Comparison of ENCODE assay signal across 13 mouse cellular contexts in genomic region chr11:46076442-46077158, GRCm38 (mm10). TPM values are rescaled to one million over a fixed set of nuclear protein-coding genes. Genes with fewer than 3 reads are reported as not detected.
DNase-seq lines count a peak whose midpoint lies in the region; ATAC-seq and TF ChIP-seq lines count a peak whose summit lies in the region.
"Had no signal": no experiment of that assay in that cellular context is flagged by ENCODE, and none has a peak within 500 bp of the region (broad histone marks: within the 10 kb centered on the region; RNA-seq: fewer than 3 reads in every experiment).

No protein-coding gene starts in this region.

- no peak overlapping the region for H3K9ac ChIP-seq in embryonic facial prominence, embryonic 14.5 days (ENCODE audit: low read depth, low read length)
- H3K9ac ChIP-seq in lung, embryonic 14.5 days: no peak overlapping the region
- H3K9ac ChIP-seq in heart, postnatal 0 days (replicated peaks; ENCODE audit: low read depth, low read length): no peak overlapping the region
- H3K9ac ChIP-seq: hindbrain, embryonic 12.5 days had no signal

- no peaks in the 10 kb centered on the region for H3K27me3 ChIP-seq in embryonic facial prominence, embryonic 14.5 days (replicated peaks; ENCODE audit: control insufficient read depth, insufficient read depth, low read length)
- no peaks in the 10 kb centered on the region for H3K27me3 ChIP-seq in embryonic facial prominence, embryonic 10.5 days (replicated peaks; ENCODE audit: low read depth, poor library complexity, severe bottlenecking)
- no peaks in the 10 kb centered on the region for H3K27me3 ChIP-seq in lung, embryonic 14.5 days (ENCODE audit: insufficient read depth, low read length)
- no peaks in the 10 kb centered on the region for H3K27me3 ChIP-seq in heart, postnatal 0 days (ENCODE audit: control insufficient read depth, insufficient read depth, low read length)
- H3K27me3 ChIP-seq: hindbrain, embryonic 12.5 days; megakaryocyte, embryonic 14.5 days had no signal

- H3K4me2 ChIP-seq in embryonic facial prominence, embryonic 14.5 days (ENCODE audit: low read depth, low read length): no peak overlapping the region
- H3K4me2 ChIP-seq in lung, embryonic 14.5 days: no peak overlapping the region
- no peak overlapping the region for H3K4me2 ChIP-seq in heart, postnatal 0 days (ENCODE audit: low read depth, low read length)
- H3K4me2 ChIP-seq: hindbrain, embryonic 12.5 days had no signal

- peaks cover 17% of the 10 kb centered on the region; the same call in 1 of the 2 replicates for H3K36me3 ChIP-seq in embryonic facial prominence, embryonic 14.5 days (ENCODE audit: control insufficient read depth, insufficient read depth, low read length)
- H3K36me3 ChIP-seq in embryonic facial prominence, embryonic 10.5 days (replicated peaks): peaks cover 31% of the 10 kb centered on the region
- peaks cover 47% of the 10 kb centered on the region for H3K36me3 ChIP-seq in lung, embryonic 14.5 days (ENCODE audit: insufficient read depth)
- H3K36me3 ChIP-seq in heart, postnatal 0 days (replicated peaks; ENCODE audit: control insufficient read depth, insufficient read depth, low read length): peaks cover 40% of the 10 kb centered on the region

- DNase-seq in embryonic facial prominence, embryonic 14.5 days (ENCODE audit: low spot score): peak; percentile 23
- no peak for DNase-seq in embryonic facial prominence, embryonic 10.5 days (ENCODE audit: low spot score)
- DNase-seq in lung, embryonic 14.5 days: no peak
- no peak for DNase-seq in lung, postnatal 14 days
- no peak for DNase-seq in heart, postnatal 0 days (ENCODE audit: low spot score)
- peak; percentile 30 to 42 for DNase-seq in monocyte, adult 2 months (ENCODE audit: low read depth in 1 of 2, low spot score in 2 of 2)
- DNase-seq in cerebellum, adult 11 months: no peak
- DNase-seq in right cerebral cortex, postnatal 25 days: no peak
- DNase-seq: kidney, adult 11 months; spleen, adult 18-20 months; thymus, postnatal 14 days had no signal

- H3K4me3 ChIP-seq in embryonic facial prominence, embryonic 14.5 days (ENCODE audit: low read depth, low read length): no peak overlapping the region
- H3K4me3 ChIP-seq in embryonic facial prominence, embryonic 10.5 days: no peak overlapping the region
- H3K4me3 ChIP-seq in lung, embryonic 14.5 days (ENCODE audit: low read depth, low read length): no peak overlapping the region
- no peak overlapping the region for H3K4me3 ChIP-seq in heart, postnatal 0 days (ENCODE audit: low read depth, low read length)
- H3K4me3 ChIP-seq: hindbrain, embryonic 12.5 days; megakaryocyte, embryonic 14.5 days had no signal

- ATAC-seq in embryonic facial prominence, embryonic 14.5 days (ENCODE audit: low read depth): no peak
- ATAC-seq in lung, embryonic 14.5 days (ENCODE audit: insufficient read depth): no peak
- ATAC-seq in heart, postnatal 0 days (ENCODE audit: insufficient read depth, low read depth): no peak

- no peak for TF ChIP-seq EP300 in heart, postnatal 0 days (IDR thresholded peaks at IDR 0.05; ENCODE audit: low read depth)

- H3K9me3 ChIP-seq in embryonic facial prominence, embryonic 14.5 days (ENCODE audit: control insufficient read depth, low read length): 0 out of 2 replicates have a peak, but pooled peaks cover 5% of the 10 kb centered on the region
- H3K9me3 ChIP-seq in embryonic facial prominence, embryonic 10.5 days: peaks cover 5% of the 10 kb centered on the region; the same call in 1 of the 2 replicates
- no peaks in the 10 kb centered on the region for H3K9me3 ChIP-seq in lung, embryonic 14.5 days (ENCODE audit: low read depth, low read length)
- H3K9me3 ChIP-seq in heart, postnatal 0 days (replicated peaks; ENCODE audit: control insufficient read depth, low read length): no peaks in the 10 kb centered on the region
- H3K9me3 ChIP-seq: hindbrain, embryonic 12.5 days had no signal

- no peak for TF ChIP-seq CTCF in lung, embryonic 14.5 days (IDR thresholded peaks at IDR 0.05; ENCODE audit: low read depth)
- no peak for TF ChIP-seq CTCF in heart, postnatal 0 days (IDR thresholded peaks at IDR 0.05; ENCODE audit: low read depth)

- no peak overlapping the region; the same call in 1 of the 2 replicates for H3K27ac ChIP-seq in embryonic facial prominence, embryonic 14.5 days (replicated peaks; ENCODE audit: low read depth, low read length)
- H3K27ac ChIP-seq in embryonic facial prominence, embryonic 10.5 days (replicated peaks): no peak overlapping the region
- peak overlapping the region; percentile 36; the same call in 1 of the 2 replicates for H3K27ac ChIP-seq in lung, embryonic 14.5 days (ENCODE audit: low read depth)
- H3K27ac ChIP-seq in heart, postnatal 0 days (ENCODE audit: low read depth): peak overlapping the region; percentile 41
- H3K27ac ChIP-seq: hindbrain, embryonic 12.5 days had no signal

- peaks cover 23% of the 10 kb centered on the region for H3K4me1 ChIP-seq in embryonic facial prominence, embryonic 14.5 days (ENCODE audit: control insufficient read depth, insufficient read depth, low read length)
- H3K4me1 ChIP-seq in embryonic facial prominence, embryonic 10.5 days: peaks cover 20% of the 10 kb centered on the region
- H3K4me1 ChIP-seq in lung, embryonic 14.5 days (ENCODE audit: insufficient read depth): peaks cover 12% of the 10 kb centered on the region
- peaks cover 51% of the 10 kb centered on the region for H3K4me1 ChIP-seq in heart, postnatal 0 days (ENCODE audit: control insufficient read depth, insufficient read depth)

- WGBS in embryonic facial prominence, embryonic 14.5 days: 81% methylated on average over 11 of the region's 11 CpGs
- WGBS in embryonic facial prominence, embryonic 10.5 days: 90% methylated on average over 11 of the region's 11 CpGs
- WGBS in lung, embryonic 14.5 days: 92% methylated on average over 11 of the region's 11 CpGs
- WGBS in heart, postnatal 0 days: 90% methylated on average over 11 of the region's 11 CpGs

RNA-seq across cellular contexts. Expression of gene Adam19, which starts 20.8 kb away (rescaled TPM):
- polyA plus RNA-seq in embryonic facial prominence, embryonic 14.5 days (2014; fragmentation: Nextera tagmentation; extraction: Ambion mirVana): 15.2 and 17.6 TPM in 2 replicates
- polyA plus RNA-seq in embryonic facial prominence, embryonic 10.5 days (2016; fragmentation: Nextera tagmentation; extraction: Ambion mirVana): 11.3 and 13.9 TPM in 2 replicates
- 25.4 and 27.0 TPM in 2 replicates for polyA plus RNA-seq in lung, embryonic 14.5 days (2014; fragmentation: Nextera tagmentation; extraction: Ambion mirVana)
- total RNA-seq in heart, postnatal 0 days (2014; rRNA removed; ENCODE audit: low replicate concordance): 59.8 and 67.9 TPM in 2 replicates
- 10.1 and 15.8 TPM in 2 replicates for polyA plus RNA-seq in heart, postnatal 0 days (2015; fragmentation: Nextera tagmentation; extraction: Ambion mirVana)

RNA-seq across cellular contexts. Expression of gene Gm12166, which starts 24.5 kb away (rescaled TPM):
- 4.1 and 6.8 TPM in 2 replicates for polyA plus RNA-seq in embryonic facial prominence, embryonic 14.5 days (2014; fragmentation: Nextera tagmentation; extraction: Ambion mirVana)
- 2.9 and 3.0 TPM in 2 replicates for polyA plus RNA-seq in embryonic facial prominence, embryonic 10.5 days (2016; fragmentation: Nextera tagmentation; extraction: Ambion mirVana)
- polyA plus RNA-seq in lung, embryonic 14.5 days (2014; fragmentation: Nextera tagmentation; extraction: Ambion mirVana): 4.9 and 6.1 TPM in 2 replicates
- 1.8 and 2.8 TPM in 2 replicates for total RNA-seq in heart, postnatal 0 days (2014; rRNA removed; ENCODE audit: low replicate concordance)
- 3.6 and 3.9 TPM in 2 replicates for polyA plus RNA-seq in heart, postnatal 0 days (2015; fragmentation: Nextera tagmentation; extraction: Ambion mirVana)

Comparison
In these comparisons a context has a peak if more than half of its experiments do, and no peak if none do; other contexts are left out.
1. DNase-seq: peak in embryonic facial prominence, embryonic 14.5 days (single experiment) and monocyte, adult 2 months (2 of 2); none in embryonic facial prominence, embryonic 10.5 days (single experiment), lung, embryonic 14.5 days (single experiment), lung, postnatal 14 days (single experiment), heart, postnatal 0 days (single experiment), cerebellum, adult 11 months (single experiment) and right cerebral cortex, postnatal 25 days (single experiment).
2. H3K27ac ChIP-seq: peak in lung, embryonic 14.5 days (single experiment) and heart, postnatal 0 days (single experiment); none in embryonic facial prominence, embryonic 14.5 days (single experiment) and embryonic facial prominence, embryonic 10.5 days (single experiment).